Mouse (Mus musculus): ENCODE data around the gene Nol11.
A peak's percentile ranks its signal among the peaks of the same experiment; 100 is the strongest.
"Not testable (repeated sequence)": the region's sequence is repeated elsewhere in the genome, so short reads cannot be mapped to it uniquely, and the experiment has no call there.

Nol11 gene

GRCm38 (mm10) chr11:107155292-107155691, 33.9 kb downstream of the Nol11 start:
- DNase-seq (ENCODE audit: low spot score in 2 of 2) = no peak

DNA sequence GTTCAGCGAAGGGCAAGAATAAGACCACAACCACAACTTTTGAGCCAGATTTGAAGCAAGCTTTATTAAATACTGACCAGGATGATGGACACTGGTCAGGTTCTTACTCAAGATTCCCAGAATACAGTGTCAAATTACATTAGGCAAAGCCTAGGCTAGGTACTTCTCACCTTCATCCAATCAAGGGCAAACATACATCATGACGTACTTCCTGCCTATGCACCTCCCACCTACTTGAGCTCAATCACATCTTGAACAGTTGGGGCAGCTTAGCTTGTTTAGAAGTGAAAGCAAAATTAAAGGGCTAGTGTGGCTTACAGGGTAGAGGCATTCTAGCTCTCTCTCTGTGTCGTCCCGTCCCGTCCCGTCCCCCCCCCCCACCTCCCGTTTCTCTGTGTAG, 34.8 kb downstream of the Nol11 start:
- no peak for DNase-seq (ENCODE audit: low spot score in 2 of 2)

- no peak for DNase-seq (ENCODE audit: low spot score in 2 of 2)
These were observed 35.5 kb downstream of the Nol11 start for GRCm38 (mm10) chr11:107153645-107154044.

- no peak for DNase-seq (ENCODE audit: low spot score in 2 of 2)
These were observed 37.4 kb downstream of the Nol11 start for GRCm38 (mm10) chr11:107151809-107152208.

GRCm38 (mm10) chr11:107143956-107144355, 45.2 kb downstream of the Nol11 start:
- not testable (repeated sequence) for DNase-seq (ENCODE audit: low spot score in 2 of 2)

DNA sequence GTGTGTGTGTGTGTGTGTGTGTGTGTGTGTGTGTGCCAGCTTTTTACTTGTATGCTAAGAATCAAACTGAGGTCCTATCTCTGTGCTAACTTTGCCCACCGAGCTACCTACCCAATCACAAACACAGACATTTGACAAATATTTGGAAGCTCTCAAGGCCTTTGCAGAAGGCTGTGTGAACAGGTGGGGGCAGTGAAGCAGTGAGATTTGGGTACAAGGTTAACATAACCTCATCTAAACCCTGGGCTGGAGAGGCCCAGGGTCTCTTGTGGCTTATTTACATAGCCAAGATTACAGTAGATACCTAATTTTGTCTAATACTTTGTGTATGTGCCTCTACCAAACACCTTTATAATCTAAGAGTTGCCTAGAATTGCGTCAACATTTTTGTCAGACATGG, 46.8 kb downstream of the Nol11 start:
- no peak for DNase-seq (ENCODE audit: low spot score in 2 of 2)

- no peak for DNase-seq (ENCODE audit: low spot score in 2 of 2)
These were observed 48.4 kb downstream of the Nol11 start for GRCm38 (mm10) chr11:107140756-107141155.

DNA sequence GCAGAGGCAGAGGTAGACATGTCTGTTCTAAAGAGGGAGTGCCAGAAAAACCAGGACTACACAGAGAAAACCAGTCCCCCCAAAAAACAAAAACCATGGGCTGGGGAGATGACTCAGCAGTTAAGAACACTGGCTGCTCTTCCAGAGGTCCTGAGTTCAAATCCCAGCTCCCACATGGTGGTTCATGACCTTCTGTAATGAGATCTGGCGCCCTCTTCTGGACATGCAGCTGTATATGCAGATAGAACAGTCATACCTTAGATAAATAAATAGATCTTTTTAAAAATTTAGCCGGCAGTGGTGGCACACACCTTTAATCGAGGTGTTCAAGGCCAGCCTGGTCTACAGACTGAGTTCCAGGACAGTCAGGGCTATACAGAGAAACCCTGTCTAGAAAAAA, 50.5 kb downstream of the Nol11 start:
- no peak for DNase-seq (ENCODE audit: low spot score in 2 of 2)

- no peak for DNase-seq (ENCODE audit: low spot score in 2 of 2)
These were observed 51.6 kb downstream of the Nol11 start for GRCm38 (mm10) chr11:107137593-107137992.

DNA sequence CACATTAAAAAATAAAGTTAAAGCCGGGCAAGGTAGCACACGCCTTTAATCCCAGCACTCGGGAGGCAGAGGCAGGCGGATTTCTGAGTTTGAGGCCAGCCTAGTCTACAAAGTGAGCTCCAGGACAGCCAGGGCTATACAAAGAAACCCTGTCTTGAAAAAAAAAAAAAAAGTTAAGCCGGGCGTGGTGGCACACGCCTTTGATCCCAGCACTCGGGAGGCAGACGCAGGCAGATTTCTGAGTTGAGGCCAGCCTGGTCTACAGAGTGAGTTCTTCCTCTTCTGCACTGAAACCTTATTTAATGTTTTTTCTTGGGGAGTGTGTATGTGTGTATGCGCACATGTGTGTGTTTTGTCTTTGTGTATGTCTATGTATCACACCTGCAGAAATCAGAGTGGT, 52.7 kb downstream of the Nol11 start:
- not testable (repeated sequence) for DNase-seq (ENCODE audit: low spot score in 2 of 2)

GRCm38 (mm10) chr11:107135741-107136140, 53.4 kb downstream of the Nol11 start:
- no peak for DNase-seq (ENCODE audit: low spot score in 2 of 2)

DNA sequence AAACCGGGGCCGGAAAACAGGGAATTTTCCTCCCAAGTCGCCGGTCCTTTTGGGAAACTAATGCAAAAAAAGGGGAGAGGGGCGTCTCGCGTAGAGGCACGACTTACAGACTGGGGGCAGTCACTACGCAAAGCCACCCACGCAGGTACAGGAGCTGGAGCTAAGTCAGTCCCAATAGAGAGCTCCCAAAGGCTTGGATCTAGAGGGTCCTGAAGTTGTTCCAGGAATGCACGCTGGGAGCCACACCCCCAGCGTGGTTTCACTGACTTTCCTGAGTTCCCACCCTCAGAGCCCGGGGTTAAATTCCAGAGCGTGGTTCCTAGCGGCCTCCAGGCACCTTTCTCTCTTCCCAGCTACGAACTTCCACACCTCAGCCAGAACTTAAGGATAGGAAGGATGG, 56.8 kb downstream of the Nol11 start:
- DNase-seq (ENCODE audit: low spot score in 2 of 2) = no peak

- peak; percentile 71 to 84 for DNase-seq (ENCODE audit: low spot score in 2 of 2)
These were observed 57.3 kb downstream of the Nol11 start, which contains the start of gene Bptf for GRCm38 (mm10) chr11:107131749-107132421. Bptf (minus strand) TSS chr11:107132127.

GRCm38 (mm10) chr11:107130879-107131748, 58.1 kb downstream of the Nol11 start:
- peak; percentile 57 to 67 for DNase-seq (ENCODE audit: low spot score in 2 of 2)

DNA sequence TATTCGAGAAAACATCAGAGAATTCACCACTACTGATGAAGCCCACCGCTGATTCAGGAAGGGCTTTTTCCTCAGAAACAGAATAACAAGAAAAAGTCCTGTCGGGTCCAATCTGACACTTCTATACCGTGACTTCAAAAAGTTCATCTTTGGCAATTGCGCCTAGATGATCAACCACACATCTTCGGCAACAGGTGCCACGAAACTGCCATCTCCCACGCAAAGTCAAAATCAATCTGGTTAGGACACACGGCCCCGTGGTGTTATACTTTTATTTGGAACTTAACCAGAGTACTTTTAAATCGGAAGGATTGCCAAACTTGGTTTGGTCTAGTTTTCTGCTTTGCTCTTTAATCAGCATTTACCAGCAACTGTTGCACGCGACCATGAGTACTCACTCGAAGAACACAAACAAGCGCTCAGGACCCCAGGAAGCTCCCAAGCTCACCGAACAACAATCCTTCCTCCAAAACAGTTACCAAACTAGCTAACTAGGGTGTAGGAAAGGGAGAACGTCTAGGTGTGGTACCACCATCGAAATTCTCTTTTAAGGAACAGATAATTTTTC, 58.9 kb downstream of the Nol11 start:
- no peak for DNase-seq (ENCODE audit: low spot score in 2 of 2)

GRCm38 (mm10) chr11:107129641-107130040, 59.5 kb downstream of the Nol11 start:
- no peak for DNase-seq (ENCODE audit: low spot score in 2 of 2)

DNA sequence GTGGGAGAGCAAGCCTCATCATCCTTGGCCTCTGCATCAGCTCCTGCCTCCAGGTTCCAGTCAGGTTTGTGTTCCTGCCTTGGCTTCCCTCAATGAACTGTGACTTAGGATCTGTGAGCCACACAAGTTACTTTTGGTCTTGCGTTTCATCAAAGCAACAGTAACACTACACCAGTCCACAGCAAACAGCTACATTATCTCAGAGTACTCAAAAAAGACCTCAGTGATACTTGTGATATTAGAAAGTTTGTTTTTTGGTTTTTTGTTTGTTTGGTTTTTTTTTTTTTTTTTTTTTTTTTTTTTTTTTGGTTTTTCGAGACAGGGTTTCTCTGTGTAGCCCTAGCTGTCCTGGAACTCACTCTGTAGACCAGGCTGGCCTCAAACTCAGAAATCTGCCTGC, 62.5 kb downstream of the Nol11 start:
- DNase-seq (ENCODE audit: low spot score in 2 of 2) = not testable (repeated sequence)

DNA sequence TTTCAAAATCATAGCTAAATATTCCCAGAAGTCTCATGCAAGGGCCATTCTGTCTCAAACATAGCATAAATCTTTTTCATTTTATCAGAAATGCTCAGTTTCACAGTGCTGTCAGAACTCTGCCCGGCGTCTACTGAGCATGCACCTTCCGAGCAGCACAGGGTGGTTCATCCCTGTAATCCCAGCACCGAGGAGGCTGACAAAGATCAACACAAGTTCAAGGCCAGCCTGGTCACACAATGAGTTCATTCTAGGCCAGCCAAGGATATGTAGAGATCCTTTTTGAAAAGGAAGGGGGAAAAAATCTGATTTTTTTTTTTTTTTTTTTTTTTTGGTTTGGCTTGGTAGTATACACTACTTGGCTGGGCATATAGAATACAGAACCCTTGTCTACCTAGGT, 64.2 kb downstream of the Nol11 start:
- DNase-seq (ENCODE audit: low spot score in 2 of 2) = no peak

GRCm38 (mm10) chr11:107124327-107124731, 64.9 kb downstream of the Nol11 start:
- DNase-seq (ENCODE audit: low spot score in 2 of 2) = peak; percentile 50 to 75

- no peak for DNase-seq (ENCODE audit: low spot score in 2 of 2)
These were observed 71.4 kb downstream of the Nol11 start for GRCm38 (mm10) chr11:107117789-107118188.
